Mouse (Mus musculus) urinary bladder, postnatal 4 days (tissue): ENCODE data around the gene Hephl1.

ENCODE experiments used
- DNase-seq, 2 experiments: peaks; one replicate each; pipeline ENCODE4 v3.0.0; 2021 to 2022; ENCODE audit warnings: low spot score in 2 of 2

Hephl1 gene

DNA sequence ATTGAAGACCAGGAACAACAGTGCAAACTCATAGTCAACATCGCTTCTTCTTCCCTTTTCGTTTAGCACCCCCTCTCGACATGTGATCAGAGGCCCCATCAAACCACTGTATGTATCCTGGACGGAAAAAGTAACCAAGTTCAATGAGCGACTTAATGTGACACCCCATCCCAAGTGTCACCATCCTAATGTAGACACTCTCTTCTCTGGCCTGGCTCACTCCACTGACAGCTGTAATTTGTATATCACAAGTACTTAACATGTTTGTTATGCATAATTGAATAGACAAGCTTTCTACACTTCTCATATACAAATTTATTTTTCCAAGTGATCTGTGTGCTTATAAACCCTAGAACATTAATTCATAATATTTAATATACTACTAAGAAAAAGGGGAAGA, 51.1 kb downstream of the Hephl1 start:
- no peak for DNase-seq

DNA sequence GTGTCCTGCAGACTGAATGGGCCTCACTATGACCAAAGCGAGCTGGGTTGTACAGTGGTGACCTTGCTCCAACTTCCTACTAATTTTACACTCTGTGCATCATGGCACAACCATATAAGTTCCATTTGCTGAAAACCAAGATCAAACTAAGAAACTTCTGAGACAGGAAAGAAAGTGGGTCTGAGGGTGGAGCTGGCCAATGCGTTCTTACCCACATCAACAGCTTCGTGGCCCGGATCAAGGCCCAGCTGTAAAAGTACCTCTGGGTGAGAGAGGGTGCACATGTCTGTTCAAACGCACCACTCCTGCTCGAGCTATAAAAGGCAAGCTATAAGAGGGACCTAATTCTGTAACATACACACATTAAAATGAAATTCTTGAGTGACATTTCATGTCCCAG, 51.9 kb downstream of the Hephl1 start:
- no peak for DNase-seq

DNA sequence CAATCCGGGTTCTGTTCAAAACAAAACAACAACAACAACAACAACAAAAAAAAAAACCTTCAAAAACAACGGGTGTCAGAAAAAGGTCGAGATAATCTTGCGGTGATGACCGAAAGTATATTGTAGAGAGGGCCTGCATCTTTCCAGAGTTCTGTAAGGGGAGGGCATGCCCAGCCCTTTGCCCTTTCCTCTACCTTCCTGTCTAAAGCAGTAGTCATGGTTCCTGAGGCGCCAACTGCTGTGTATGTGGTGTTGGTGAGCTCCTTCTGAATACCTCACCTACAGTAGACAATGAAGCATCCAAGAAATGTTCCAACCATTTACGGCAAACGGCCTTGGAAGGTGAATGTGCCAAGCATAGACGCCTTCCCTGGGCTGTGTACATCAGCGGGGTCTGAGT, 66.2 kb downstream of the Hephl1 start:
- no peak for DNase-seq

DNA sequence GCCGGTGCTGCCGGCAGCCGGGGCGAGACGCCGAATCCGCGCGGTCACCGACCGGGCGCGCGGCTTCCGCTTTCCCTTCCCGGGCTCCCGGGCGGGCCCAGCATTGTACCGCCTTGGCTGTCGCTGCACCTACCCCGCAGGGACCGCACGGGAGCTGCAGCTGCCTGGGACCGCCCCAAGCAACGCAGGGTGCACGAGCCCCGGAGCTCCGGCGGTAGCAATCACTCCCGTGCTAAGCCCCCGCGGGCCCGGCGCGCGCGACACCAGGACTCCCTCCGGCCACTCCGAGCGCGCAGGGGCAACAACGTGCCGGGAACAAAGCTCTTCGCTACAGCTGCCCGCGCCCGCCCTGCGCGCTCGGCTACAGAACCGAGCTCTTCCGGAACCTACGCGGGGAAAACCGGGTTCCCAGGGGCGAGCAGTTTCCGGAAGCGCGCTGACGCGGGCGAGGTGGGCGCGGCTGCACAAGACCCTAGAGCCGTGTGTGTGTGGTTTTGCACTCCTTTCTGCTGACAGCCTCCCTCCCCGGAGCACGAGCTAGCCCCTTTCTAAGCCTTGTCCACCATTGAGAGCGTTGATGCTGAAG, 66.7 kb downstream of the Hephl1 start, which contains the start of gene Panx1:
Gene Panx1, minus strand, starts transcription at position 395 of the 586 bp plus-strand sequence.
- peak; percentile 64 for DNase-seq

DNA sequence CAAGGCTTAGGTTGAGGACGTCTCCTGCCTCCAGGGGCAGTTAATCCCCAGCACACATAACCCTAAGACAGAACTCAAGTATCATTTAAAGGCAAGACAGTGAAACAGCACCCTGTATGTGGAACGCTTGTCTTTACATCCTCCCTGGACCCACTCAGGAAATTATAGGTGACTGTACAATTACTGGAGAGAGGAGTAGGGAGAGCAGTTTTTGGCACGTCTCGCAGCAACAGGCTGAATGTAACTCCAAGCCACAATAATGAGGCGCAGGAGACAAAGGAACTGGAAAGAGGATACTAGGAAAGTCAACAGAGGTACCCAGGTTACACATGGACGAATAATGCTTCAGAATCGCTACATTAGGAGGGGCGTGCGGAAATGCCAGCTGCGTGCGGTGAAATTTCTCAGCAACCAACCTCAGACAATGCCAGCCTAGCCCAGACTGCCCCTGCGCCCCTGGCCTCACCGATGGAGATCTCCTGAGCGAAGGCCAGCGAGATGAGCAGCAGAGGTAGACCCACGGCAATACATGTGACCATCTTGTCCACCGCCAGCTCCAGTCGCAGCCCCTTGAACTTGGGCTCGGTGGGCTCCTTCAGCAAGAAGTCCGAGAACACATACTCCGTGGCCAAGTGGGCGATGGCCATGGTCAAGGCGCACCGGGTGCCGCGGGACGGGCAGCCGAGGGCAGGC, 67.4 kb downstream of the Hephl1 start:
- no peak for DNase-seq

DNA sequence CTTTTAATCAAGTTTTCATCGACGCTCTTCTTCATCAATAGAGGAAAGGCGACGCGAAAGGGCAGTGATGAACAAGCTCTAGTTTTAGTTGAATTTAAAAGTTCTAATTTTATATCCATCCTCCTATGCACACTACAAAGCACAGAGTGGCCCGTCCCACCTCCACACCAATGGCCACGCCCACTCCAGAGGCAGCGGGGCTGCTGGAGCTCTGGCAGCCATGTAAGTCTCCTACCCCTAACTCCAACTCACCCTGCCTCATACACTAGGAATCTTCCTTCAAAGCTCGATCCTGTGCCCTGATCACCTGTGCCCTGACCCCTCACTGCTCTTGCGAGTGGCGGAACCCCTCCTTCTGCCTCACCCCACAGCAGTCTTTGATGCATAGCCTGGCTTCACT, 70.4 kb downstream of the Hephl1 start:
- DNase-seq = no peak

DNA sequence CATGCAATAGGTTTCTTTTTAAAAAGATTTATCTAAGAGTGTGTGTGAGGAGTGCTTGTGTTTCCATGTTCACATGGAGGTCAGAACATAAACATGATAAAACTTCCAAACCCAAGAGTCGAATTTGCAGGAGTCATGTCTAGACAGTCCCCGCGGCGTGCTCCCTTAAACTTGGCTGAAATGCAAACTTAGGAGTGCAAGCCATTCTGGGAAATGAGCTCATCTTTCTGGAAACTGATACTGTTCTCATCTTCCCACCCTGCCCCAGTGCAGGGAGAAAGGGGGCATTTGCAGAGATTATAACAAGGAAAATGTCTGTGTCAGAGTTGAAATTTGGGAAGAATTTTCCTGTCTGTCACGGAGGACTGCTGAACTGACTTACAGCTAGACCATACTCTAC, 72.1 kb downstream of the Hephl1 start:
- no peak for DNase-seq

DNA sequence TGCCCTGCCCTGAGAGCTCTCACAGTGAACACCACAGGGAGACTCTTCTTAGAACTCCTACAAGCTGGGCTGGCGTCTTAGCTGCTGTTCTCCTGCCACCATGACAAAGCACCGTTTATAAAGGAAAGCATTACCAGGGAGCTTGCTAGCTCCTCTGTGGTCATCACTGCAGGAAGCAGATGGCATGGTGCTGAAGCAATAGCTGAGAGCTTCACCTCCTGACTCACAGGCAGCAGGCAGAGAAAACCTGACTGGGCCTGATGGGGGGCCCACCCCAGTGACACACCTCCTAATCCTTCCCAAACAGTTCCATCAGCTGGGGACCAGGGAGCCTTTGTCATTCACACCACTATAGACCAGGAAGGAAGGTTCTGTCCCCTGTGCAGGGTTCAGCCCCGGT, 74.2 kb downstream of the Hephl1 start:
- DNase-seq = no peak

DNA sequence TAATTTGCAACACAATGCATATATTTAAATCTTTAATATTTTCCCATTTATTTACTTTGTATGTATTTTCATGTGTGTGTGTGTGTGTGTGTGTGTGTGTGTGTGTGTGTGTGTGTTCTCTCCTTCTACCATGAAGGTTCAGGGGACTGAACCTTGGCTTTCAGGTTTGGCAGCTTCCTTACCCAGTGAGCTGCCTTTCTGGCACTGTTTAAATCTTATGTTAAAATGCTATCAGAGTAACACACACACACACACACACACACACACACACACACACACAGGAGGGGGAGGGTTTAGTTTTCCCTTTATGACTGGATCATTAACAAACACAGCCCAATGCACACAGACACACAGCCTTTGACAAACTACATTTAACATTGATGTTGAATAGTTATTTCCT, 74.7 kb downstream of the Hephl1 start:
- no peak for DNase-seq

DNA sequence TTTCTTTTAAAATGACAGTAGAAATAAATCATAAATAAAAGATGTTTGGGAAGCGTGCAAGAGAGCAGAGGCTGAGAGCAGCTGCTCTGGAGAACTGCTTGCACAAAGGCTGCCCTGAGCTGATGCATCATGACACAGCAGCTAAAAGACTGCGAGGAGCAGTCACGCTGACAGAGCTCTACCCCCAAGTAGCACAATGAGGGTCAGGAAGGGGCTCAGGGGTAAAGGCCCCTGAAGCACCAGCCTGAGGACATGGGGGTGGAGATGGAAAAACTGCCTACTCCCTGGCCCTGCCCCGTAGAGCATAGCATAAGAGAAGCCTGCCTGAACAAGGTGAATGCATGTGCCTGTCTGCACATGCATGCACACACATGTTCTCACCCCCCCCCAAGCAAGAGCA, 75.1 kb downstream of the Hephl1 start:
- no peak for DNase-seq

DNA sequence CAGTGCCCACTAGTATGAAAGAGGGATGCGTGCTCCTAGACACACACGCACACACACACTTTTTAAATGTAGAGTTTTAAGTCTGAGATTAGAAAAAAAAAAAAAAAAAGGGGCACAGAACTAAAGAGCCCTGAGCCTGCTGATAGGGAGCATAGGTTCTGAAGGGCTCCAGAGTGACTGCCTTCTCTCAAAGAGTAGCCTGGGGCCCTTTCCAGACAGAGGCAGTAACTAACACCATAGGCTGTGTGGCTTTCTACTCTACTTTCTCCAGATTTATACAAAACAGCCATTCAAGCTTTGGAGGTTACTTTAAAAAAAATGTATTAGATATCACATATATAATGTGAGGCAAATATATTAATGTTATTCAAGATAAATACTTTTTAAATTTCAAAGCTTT, 75.5 kb downstream of the Hephl1 start:
- DNase-seq = no peak

DNA sequence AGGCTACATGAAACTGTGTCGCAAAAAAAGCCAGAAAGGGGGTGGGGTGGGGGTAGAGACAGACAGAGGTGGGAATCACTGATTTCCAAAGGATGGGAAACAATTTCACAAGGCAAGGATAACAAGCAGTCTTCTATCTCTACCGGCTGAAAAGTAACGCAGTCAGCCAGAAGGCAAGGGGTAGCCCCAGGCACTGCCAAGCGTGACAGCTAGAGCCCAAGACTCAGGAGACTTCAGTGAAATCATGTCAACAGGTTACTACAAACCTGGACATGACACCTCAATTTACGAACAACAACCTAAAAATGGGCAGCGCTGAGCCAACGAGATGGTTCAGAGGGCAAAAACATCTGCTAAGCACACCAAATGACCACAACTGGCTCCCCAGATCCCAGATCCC, 75.9 kb downstream of the Hephl1 start:
- no peak for DNase-seq

DNA sequence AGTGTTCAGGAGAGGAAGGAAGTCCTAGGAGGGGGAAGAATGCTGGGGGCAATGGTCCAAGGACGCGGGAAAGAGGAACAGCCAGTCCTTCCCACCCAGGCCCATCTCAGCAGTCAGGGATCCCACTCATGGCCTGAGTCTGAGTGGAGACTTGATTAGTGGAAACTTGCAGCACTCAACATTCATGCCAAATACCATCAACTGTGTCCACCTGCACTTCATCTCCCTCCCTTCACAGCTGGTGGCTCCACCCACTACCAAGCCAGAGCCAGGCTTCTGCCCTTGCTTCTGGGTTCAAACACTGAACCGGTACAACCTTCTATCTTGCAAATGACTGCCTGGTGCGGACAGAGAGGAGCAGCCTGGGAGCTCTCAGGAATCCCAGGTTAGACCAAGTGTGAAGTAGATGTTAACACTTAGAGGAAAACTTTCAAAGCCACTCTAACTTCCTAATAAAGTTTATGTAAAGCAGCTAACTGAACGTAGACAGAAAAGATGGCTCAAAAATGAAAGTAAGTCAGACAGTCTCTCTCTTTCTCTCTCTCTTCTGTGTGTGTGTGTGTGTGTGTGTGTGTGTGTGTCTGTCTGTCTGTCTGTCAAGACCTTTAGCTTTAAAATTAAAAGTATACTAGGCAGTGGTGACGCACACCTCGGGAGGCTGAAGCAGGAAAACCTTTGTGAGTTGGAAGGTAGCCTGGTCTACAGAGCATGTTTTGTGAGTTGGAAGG, 77.2 kb downstream of the Hephl1 start:
- DNase-seq = peak in 1 of 2 experiments; percentile 50

DNA sequence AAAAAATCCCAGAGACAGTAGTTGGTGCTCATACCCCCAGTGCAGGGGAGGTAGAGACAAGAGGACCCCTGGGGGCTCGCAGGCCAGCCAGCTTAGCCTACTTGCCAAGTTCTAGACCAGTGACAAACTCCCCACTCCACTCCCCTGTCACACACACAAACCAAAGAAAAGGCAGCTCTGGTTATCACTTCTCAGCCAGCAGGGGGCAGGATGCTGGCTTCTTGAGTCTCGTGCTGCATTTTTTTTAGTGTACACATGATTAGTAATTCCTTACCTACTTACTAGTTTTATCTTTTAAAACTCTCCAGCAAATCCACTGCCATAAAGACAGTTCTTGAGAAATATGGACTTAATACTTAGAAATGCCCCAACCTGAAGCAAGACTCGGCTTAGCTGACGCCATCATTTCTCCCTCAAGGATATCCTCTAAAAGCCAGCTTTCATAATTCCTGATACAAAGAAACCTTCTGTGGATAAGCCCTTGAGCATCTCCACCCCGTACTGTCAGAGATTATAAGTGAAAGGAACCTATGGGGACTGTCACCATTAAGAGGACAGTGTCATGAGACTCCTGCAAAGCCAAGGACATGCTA, 78.2 kb downstream of the Hephl1 start:
- DNase-seq = no peak

DNA sequence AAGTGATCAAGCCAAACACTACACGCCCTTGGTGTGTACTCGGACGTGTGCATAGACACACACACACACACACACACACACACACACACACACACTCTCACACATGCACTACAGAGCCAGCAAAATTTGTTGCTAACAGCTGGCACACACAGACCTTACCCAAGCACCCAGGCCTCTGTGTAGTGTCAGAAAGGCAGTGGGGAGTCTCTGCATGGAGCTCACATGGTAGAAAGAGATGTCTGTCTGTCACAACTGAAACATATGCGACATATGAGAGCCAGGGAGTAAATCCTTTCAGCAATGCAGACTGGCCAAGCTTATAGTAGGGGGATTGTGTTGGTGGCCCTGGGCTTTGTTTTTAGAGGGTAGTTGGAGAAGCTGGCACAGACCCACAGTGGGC, 79.1 kb downstream of the Hephl1 start:
- DNase-seq = no peak

DNA sequence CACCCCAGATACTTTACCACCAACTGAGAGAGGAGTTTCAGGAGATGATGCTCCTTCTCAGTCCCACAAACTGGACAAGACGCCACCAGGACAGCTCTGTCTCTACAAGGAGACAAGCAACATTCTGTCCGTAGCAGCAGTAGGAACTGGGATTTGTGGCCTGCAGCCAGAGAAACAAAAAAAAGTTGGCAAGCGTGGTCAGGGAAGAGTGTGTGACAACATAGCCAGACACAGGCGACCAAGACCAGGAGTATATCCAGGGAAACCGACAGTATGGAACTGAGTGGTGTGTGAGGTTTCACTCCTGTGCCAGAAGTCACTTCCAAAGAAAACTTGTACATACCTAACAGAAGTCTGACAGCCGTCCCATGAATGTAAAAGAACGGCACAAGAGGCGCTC, 81.1 kb downstream of the Hephl1 start:
- no peak for DNase-seq

DNA sequence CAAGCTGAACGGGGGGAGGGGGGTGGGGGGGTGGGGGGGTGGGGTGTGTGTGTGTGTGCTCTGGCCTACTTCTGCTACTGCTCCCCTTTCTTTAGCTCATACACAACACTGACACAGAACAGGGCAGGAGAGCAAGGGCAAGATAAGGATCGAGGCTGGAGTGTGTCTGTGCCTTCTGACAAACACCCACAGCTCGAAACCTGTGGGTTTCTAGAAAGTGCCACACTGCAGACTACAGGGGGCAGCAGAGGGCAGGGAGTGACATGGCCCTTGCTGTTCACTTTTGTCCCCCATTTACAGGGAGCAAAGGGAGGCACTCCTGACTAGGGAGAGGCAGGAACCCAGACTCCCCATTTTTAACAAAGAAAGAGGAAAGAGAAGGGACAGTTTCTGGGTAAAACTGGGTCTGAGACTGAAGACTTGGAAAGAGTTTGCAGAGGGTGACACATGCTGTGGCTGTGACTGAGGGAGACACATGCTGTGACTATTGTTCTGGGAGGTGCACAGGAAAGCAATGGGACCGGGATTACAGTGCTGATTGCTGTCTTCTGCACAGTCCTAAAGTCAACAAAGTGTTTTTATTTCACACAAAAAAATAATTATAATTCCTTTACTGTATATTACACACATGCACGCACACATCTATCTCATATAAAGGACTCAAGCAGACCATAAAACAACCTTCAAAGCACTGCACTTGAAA, 82.7 kb downstream of the Hephl1 start:
- no peak for DNase-seq

DNA sequence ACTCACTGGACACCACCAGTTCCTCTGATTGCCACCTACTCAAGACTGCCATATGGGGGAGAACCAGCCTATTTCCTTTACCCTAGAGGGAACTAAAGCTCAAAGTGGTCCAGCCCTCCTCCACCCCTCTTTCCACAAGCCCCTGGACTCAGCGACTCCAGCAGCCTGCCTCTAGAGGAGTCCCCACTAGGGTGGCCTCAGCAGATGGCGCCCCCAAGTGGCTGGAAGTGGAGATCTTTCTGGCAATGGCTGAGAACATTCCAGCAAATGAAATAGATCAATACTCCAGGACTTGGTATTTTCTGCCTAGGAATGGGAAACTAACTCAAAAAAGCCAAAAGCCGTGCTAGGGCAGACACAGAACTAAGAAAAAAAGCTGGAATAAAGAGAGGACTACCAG, 84.2 kb downstream of the Hephl1 start:
- no peak for DNase-seq

DNA sequence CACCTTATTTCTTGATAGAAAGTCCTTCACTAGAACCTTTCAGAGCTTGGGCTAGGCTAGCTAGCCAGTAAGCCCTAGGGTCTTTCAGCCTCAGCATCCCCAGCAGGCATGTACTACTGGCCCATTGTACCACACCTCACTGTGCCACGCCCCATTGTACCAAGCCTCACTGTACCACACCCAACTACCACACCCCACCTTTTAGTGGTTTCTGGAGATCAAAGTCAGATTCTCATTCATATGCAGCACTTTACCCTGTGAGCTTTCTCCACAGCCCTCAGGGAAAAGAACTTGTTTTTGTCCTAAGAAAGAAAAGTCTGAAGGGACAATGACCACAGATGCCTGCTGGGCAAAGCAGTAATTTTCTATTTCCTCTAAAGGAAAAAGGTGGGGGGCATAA, 88.9 kb downstream of the Hephl1 start:
- DNase-seq = no peak

DNA sequence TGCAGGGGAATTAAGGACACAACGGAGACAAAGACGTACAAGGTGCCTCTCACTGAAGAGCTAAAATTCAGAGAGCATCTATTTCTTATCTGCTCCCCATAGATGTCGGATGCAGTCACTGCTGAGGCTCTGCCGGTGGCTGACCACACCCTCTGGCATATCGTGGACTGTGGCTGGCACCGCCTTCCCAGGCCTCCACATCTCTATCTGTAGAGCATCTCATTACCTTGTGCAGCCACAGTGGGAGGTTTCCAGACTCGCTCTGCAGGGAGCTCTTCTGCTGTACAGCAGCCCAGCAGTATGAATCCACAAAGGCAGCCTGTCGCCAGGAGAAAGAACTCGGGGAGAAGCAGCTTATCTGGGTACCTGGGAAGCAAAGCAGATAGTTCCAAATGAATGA, 90.8 kb downstream of the Hephl1 start:
- DNase-seq = no peak

DNA sequence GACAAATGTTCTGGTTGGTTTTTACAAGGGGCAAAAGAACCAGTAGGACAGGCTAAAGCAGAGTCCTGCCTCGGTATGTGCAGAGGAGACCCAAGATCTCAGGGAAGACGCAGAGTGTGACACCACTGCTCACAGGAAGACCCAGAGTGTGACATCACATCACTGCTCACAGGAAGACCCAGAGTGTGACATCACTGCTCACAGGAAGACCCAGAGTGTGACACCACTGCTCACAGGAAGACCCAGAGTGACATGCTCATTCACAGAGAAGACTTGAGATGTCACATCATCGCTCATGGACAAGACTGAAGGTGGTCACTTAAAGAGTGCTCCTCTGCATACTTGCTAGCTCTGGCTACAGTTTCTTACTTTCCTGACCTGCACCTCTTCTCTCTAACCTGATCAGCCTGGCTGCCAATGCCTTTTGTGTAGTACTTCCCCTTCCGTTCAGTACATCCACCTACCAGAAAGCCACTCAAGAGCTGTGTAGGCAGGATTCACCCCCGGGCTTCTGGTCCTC, 91.3 kb downstream of the Hephl1 start:
- no peak for DNase-seq

DNA sequence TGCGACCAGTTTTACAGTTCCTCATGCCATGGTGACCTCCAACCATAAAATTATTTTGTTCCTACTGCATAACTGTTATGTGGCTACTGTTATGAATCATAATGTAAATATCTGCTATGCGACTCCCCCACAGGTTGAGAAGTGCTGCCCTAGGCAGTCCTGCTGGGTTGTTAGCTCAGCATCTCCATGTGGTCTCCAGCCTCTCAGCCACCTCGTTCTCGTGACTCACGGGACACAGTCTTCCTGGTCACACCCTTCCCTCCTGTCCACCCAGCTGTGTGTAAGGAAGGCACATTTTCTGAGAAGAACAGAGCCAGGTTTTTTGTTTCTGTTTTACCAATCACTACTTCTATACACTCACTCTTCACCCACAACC, 93.2 kb downstream of the Hephl1 start:
- DNase-seq = no peak
